Mouse (Mus musculus): ENCODE measurements around the gene Ankrd39.

Ankrd39 gene

DNA sequence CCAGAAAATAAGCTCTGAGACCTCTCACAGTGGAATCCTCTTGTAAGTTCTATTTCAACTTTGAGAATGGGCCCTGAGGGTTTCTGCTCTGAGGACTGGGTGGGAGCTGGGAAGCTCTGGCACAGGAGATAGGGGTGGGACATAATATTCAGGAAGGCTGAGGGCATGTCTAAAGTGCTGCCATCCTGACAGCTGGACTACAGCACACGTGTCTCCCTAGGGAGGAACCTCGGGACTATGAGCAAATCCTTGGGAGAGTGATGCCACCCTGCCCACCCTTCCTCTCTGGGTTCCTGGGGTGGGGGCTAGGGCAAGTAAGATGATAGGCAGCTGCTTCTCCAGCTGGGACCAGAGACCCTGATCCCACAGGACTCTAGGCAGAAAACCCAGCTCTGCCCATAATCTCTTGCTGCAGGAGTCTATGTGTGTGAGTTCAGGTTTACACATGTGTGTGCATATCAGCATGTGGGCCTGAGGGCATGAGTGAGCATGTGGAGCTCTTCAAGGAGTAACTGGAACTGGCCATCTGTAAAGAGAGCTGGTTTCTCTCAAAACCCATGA, 25.0 kb upstream of the Ankrd39 start:
- DNase-seq (ENCODE audit: low spot score) = no peak

GRCm38 (mm10) chr1:36571627-36572026, 24.4 kb upstream of the Ankrd39 start:
- no peak for DNase-seq (ENCODE audit: low spot score)

DNA sequence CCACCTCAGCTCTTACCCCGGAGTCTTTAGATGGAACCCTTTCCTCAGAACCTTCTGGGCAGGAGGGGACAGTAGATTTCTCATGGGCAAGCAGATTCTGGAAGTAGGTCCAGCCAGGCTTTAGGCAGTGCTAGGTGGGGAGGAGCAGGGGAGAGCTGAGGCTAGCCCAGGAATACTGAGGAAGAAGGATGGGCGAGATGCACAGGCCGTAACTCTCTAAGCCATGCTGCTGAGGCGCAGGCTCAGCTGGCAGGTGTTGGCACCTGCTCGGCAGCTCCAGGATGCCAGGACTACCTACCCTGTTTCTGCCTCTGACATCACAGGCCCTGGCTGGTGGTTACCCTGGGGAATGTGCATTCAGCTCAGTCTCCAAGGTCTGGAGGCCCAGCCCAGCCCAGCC, 23.1 kb upstream of the Ankrd39 start:
- DNase-seq (ENCODE audit: low spot score) = no peak

DNA sequence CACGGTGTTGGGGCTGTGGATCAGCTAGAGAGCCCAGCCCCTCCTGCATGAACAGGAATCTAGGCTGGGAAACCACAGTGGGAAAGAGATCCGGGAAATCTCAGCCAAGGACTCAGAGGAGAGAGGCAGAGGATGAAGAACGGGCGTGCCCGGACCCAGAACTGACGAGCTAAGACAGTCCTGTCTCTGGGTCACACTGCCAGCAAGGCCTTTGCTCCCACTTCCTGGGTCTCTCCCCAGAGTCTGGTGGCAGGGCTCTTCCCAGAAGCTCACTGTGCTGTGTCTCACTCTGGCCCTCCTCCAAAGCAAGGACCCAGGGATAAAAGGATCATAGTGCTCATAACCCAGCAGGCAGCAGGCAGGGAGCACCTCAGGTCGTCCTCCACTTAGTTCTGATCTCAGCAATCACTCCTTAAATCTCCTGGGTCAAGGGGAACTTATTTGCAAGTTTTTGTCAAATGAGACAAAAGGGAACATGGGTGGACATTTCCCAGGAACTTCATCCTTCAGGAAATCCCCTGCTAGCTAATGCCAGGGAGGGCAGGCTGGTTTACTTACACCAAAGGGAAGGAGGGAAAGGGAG, 22.5 kb upstream of the Ankrd39 start:
- no peak for DNase-seq (ENCODE audit: low spot score)

DNA sequence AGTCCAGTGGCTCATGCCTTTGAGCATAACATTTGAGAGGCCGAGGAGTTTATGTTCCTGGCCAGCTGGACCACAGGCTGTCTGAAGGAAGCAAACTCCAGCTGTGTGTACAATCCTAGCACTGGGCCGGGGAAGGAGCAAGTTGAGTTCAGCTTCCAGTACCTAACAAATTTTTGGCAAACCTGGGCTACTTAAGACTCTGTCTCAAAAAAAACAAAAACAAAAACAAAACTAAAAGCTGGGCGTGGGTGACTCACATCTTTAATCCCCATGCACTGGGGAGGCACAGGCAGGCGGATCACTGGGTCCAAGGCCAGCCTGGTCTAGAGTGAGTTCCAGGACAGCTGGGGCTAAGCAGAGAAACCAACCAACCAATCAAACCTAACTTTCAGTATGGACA, 21.5 kb upstream of the Ankrd39 start:
- no peak for DNase-seq (ENCODE audit: low spot score)

DNA sequence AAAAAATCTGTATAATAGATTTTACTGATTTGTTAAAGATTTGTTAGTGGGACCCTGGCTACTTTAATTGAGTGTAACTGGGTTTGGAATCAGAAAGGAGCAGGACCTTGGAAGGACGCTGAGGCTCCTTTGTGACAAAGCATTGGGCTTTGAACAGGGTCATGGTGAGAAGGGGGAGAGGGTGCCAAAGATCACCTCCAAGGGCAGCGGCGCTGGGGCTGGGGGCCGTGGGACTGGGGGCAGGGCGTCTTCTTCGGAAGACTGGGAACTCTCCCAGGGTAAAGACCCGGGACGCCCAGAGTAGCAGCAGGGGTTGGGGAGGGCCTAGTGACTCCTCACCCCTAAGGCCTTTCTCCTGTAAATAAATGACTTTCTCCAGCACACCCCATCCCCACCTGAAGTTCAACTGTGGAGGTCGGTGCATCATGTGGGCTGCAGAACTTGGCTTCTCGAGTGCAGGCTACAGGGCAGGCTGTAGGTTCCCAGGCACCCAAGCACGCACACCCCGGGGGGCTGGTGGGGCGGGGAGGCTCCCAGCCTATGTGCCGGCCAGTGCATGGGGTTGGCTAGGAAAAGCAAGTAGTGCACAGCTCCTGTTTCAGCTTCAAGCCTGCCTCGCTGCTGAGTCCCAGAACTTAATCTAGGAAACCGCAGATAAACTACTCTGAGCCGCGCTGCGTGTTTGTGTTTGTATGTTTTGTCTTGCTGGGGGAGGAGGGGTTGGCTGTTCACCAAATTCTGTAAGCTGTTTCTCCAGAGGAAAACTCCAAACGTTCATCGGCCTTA, 20.8 kb upstream of the Ankrd39 start:
- no peak for DNase-seq (ENCODE audit: low spot score)

- no peak for DNase-seq (ENCODE audit: low spot score)
These were observed 19.2 kb upstream of the Ankrd39 start for GRCm38 (mm10) chr1:36566425-36566824.

- DNase-seq (ENCODE audit: low spot score) = no peak
These were observed 16.9 kb upstream of the Ankrd39 start for GRCm38 (mm10) chr1:36564101-36564500.

DNA sequence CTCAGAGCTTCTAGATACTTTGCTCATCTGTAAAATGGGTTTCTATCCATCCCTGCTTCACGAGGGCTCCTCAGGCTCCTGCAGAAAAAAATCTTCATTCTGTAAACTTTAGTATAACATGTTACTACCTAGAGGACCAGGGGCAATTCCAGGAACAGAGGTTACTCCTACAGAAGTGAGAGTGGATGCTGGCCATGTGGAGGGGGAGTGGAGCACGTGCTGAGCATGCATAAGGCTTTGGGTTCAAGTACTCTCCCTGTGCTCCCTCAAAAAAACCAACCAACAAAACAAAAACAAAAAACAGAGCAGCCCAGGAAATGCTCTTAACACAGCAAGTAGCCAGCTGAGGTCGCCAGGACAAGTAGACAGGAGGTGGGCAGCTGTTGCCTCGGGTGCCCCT, 16.4 kb upstream of the Ankrd39 start:
- no peak for DNase-seq (ENCODE audit: low spot score)

DNA sequence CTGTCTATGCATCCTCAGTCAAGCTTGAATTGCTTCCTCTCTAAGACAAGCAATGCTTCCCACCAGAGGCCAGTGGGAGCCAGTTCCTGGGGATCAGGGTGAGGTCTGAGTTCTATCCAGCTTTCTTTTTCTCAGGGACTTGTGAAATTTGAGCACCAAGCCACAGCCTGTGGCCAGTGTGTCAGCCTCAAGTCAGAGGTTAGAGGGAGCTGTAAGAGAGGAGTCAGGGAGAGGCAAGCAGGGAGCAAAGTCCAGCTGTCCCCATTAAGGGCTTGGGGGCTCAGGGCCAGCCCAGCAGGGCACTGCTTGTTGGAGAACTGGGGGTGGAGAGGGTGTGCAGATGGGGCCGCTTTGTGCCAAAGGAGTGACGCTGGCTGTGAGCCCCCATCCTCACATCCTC, 16.0 kb upstream of the Ankrd39 start:
- no peak for DNase-seq (ENCODE audit: low spot score)

- no peak for DNase-seq (ENCODE audit: low spot score)
These were observed 15.1 kb upstream of the Ankrd39 start for GRCm38 (mm10) chr1:36562388-36562787.

- no peak for DNase-seq (ENCODE audit: low spot score)
These were observed 13.7 kb upstream of the Ankrd39 start for GRCm38 (mm10) chr1:36560903-36561302.

DNA sequence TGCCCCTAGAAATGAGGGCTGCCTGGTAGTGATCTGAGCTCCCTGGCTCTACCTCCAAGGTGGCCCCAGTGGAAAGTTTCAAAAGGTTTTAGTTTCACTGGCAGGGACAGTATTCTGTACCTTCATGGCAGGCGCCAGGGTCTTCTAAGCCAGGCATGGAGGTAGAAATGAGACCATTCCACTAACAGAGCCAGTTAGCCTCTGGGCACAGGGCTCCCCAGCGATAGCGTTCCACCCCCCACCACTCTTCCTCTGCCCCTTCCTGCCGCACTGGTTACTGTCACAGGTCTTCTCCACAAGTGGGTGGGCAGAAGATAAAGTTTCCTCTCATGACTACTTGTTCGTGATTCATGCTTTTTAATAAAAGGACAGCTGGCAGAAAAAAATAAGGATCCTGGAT, 12.6 kb upstream of the Ankrd39 start:
- no peak for DNase-seq (ENCODE audit: low spot score)

GRCm38 (mm10) chr1:36559256-36559655, 12.0 kb upstream of the Ankrd39 start:
- no peak for DNase-seq (ENCODE audit: low spot score)

- DNase-seq (ENCODE audit: low spot score) = no peak
These were observed 11.1 kb upstream of the Ankrd39 start, which contains the start of gene Sema4c for GRCm38 (mm10) chr1:36558031-36558993. Gene Sema4c, minus strand, starts transcription at chr1:36558349.

DNA sequence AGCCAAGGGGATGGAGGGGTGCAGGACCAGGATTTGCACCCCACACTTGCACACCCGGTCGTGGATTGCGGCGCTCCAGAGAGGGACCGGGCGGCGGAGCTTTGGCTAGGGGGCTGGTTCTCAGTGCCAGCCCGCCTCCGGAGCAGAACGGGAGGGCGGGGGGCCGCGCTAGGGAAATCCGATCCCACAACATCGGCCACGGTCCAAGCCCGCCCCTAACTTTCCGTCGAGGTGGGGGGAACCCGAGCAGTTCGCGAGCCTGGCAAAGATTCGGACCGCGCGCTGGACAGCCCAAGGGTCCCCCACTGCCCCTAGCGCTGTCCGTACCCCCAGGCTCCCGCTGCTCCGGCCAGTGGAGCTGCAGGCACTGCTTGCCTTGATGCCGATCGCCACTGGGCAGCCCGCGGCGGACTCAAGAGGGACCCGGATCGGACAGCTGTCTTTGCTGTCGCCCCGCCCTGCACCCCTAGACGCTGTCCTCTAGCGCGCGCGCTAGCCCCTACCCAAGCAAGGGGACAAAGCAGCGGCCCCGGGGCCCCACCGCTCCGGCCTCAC, 10.3 kb upstream of the Ankrd39 start:
- DNase-seq (ENCODE audit: low spot score) = no peak

DNA sequence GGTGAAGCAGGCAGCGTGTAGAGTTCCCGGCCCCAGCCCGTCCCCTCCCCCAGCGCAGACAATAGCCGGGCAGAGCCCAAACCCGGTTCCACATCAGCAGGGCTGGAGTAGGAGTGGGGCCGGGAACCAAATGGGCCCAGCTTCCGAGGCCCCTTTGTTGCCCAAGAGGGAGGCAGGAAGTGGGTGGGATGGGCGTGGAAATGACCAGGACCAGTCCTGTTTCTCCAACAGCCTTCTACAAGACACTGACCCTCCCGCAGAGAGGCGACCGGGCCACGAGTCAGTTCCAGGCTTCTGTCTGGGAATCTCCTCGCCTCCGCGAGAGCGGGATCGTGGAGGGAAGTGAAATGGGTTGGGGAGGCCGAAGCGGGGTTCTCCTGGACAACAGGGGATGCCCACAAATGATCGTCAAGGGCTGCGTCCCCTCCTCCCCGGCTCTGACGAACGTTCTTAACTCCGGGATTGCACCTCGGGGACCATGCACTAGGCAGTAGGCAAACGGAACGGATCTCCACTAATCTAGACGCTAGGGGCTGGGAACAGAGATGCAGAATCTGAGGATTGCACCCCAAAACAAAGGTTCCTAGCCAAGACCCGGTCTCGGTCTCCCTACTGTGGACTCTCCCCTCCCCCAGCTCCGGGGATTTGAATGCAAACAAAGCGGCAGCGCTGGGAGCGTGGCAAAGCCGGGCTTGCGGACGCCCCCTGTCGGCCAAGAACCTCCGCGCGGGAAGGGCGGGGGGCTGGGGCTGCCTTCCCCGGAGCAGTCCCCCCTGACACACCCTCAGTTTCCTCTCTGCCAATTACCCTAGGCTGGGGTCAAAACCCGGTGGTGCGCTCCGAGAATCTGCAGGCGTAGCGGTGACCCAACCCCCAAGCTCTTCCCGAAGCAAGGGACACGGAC, 9.6 kb upstream of the Ankrd39 start:
- peak; percentile 25 for DNase-seq (ENCODE audit: low spot score)

GRCm38 (mm10) chr1:36555798-36556395, 8.7 kb upstream of the Ankrd39 start:
- no peak for DNase-seq (ENCODE audit: low spot score)

DNA sequence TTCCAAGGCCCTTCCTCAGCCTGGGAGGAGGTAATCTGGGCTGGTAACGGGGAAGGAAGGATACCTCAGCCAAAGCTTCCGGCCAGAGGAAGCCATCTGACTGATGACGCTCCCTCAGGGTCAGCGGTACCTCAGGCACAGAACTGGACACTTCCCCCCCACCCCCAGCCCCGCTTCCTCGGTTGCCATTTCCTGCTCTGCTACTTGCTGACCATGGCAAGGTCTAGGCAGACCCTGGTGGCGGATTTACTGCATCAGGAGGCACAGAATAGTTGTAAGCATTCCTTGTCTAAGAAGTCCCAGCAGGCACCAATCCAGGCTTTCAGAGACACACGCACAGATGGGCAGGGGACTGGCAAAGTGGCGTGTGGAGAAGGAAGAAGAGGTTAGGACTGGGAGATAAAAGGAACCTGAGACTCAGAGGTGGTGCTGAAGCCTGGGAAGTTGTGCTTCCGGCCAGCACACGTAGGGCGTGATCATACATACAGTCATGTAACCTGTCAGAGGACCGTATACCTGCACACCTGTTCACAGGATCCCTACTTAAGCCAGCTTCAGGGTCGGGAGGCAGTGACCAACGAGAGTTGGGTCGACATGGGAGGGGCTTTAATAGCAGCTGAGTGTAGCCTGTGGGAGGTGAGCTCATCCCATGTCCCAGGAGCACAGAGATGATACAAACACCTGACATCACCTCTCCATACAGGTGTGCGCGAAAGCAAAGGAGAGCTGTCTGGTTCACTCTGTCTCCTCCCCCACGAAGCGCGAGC, 7.6 kb upstream of the Ankrd39 start:
- no peak for DNase-seq (ENCODE audit: low spot score)

DNA sequence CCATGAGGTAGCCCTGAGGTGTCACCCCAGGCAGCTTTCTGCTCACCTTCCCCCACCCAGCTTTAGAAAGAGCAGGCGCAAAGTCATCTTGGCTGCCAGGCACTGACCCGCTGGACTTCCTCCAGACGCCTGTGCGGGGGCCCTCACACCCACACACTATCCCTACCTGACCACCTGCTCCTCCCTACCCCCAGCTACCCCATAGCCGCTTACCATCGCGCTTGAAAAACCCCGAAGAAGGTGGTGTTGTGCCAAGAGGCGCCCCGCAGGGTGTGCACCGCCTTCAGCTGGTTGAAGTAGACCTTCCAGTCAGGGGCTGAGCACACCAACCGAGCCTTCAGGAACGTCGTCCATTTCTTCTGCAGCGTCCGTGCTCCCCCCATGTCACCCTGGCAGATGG, 5.3 kb upstream of the Ankrd39 start:
- DNase-seq (ENCODE audit: low spot score) = no peak

Measured in spleen, adult 12 weeks (tissue).